Mouse (Mus musculus): Measurements from ENCODE around the gene Agk. TPM values are rescaled to one million over a fixed set of nuclear protein-coding genes. Genes with fewer than 3 reads are reported as not detected.
A peak's percentile ranks its signal among the peaks of the same experiment; 100 is the strongest.

The Agk gene
- 10 to 100 TPM; 10.2 to 10.3 TPM for total RNA-seq (2021)
- long read RNA-seq, experiment 1, transcript Agk-201 (16 exons, 2,531 nt) = major isoform, 20 of 23 reads
- long read RNA-seq, experiment 1, partial matches to known transcripts = 2 of 23 reads
- long read RNA-seq, experiment 1, other reads (novel, unspliced or antisense) = 1 of 23 reads
- long read RNA-seq, experiment 2, transcript Agk-201 (16 exons, 2,531 nt) = major isoform, 19 of 21 reads
- long read RNA-seq, experiment 2, partial matches to known transcripts = 0 of 21 reads
- long read RNA-seq, experiment 2, other reads (novel, unspliced or antisense) = 2 of 21 reads

DNA sequence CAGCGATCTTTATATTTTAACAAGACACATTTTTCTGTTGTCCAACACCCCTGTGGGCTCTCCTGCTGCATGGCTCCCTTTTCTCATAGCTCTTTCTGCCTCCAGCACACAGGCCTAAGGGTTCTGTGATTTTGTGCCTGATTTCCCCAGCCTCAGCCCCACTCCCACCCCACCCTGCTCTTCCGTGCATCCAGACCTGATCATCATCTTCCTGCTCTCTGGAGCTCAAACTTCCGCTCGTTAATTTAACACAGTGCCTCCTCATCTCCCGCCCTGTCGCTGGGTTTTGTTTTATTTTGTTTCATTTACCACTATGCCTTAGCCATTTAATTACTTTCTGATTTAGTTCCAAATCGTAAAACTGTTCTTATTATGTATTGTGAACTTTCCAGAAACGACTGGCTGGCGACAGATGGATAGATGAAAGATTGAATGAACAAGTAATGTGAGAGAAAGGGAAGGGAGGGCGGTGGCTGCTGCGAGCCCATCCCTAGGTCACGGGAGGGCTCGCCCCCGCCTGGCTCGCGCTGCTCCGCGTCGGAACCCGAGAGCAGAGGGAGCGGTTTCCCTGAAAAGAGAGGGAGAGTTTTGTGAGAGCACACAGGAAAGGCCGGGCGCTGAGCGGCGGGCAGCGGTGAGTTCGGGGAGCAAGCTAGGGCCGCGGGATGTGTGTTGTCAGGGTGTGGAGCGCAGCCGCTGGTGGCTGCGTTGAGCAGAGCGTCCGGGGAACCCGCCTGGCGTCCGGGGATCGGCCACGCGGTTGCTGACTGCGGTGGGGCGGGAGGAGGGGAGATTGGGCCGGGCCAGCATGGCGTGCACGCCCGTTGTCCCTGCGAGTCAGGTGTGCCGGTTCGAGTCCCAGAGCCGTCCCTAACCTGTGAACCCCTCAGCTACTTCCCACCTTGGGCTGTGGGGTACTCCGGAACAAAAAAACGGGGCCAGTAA lies at the start of gene Agk:
Gene Agk (plus strand): TSS at position 276 of the 945 bp plus-strand sequence.
- peak; percentile 70 for DNase-seq
- intact Hi-C loops (cut with DNase I; ENCODE audit: low total_unique reads) = loop anchor here (5.0 kb wide), 1 partner anchor 147 kb away; the partner anchor contains the start of gene Ssbp1

DNA sequence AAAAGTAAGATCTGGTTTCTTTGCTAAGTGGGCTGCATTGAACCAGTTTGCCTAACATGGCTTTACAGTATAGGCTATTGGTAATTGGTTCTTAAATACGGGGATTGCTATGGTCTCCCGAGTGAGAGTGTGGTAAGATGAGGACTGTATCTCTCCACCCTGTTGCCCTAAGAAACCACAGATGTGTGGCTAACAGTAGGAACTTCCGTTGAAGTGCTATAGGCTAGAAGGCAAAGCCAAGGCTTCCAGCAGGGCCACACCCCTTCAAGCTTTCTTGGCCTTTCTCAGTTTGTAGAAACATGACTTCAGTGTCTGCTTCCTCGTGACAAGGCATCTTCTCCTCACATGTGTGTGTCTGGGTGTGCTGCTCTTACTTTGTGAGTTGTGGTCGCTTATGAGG lies 24.3 kb upstream of the Agk start:
- no peak for DNase-seq
- intact Hi-C loops (cut with DNase I; ENCODE audit: low total_unique reads) = no loop called here

DNA sequence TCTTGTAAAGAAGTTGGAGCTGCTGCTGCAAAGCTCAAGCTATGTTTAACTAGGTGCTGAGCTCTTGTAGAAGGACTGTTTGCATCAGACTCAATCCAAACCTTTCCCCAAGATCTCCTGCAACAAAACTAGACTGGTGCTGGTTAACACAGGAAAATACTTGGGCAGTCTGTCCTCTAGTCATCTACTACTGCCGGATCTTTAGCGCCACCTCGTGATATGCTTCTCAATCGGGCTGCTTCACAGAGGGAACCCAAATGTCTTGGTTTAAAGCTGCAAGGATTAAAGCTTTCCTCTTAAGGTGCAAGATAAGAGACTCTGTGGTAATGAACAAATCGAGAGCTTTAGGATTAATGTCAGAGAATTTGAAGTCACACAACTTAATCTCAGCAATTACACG lies 21.6 kb upstream of the Agk start:
- intact Hi-C loops (cut with DNase I; ENCODE audit: low total_unique reads) = no loop called here
- DNase-seq = peak; percentile 23

DNA sequence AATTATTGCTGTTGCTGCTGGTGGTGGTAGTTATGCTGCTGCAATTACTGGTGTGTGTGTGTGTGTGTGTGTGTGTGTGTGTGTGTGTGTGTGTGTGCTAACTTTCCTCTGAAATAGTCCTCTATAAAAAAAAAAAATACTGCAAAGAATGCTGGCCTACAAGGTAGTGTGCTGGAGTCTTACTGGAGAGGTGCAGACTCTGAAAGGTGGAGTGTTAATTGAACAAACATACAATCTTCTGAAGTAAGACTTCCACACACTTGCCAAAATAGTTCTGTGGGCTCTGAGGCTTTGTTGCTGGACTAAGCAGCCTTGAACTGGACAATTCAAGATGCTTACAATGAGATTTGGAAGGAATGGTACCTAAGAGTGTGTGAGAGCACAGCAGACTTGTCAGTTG lies 20.0 kb upstream of the Agk start:
- DNase-seq = no peak
- intact Hi-C loops (cut with DNase I; ENCODE audit: low total_unique reads) = no loop called here

DNA sequence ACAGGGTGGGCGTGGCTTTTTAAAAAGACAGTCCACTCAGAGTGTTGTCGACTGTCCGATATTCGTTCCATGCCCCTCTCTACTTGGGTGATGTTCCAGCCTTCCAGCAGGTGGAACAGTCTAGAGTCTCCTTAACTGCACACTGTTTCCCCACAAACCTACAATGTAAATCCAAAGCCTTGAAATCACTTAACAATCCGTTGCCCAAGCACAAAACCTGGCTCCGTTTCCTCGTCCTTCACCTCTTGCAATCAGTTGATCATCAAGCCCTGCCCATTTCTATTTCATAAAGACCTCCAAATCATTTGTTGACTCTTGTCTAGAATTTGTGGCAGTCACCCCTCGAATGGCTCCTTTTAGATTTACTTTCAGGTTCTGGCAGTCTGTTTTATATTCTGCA lies 1.4 kb downstream of the Agk start:
- no peak for DNase-seq
- intact Hi-C loops (cut with DNase I; ENCODE audit: low total_unique reads) = loop anchor here (5.0 kb wide), 1 partner anchor 146 kb away; the partner anchor contains the start of gene Ssbp1

DNA sequence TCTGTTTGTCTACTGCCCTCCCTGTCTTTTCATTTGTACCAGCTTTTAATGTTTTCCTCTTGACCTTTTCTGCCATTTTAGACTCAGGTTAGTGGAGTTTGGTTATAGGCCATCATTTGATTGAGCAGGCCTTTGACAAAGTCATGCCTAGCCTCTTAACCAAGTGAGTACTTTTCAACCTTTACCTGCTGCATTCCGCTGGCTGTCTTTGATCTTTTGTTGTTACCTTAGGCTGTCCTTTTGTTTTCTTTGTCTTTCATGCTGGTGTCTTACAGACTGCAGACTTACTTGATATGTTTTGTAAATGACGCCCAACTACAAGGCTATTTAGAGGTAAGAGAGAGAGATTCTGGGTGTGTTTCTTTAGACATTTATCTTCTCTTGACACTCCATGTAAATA lies 8.5 kb downstream of the Agk start:
- intact Hi-C loops (cut with DNase I; ENCODE audit: low total_unique reads) = no loop called here
- DNase-seq = no peak

DNA sequence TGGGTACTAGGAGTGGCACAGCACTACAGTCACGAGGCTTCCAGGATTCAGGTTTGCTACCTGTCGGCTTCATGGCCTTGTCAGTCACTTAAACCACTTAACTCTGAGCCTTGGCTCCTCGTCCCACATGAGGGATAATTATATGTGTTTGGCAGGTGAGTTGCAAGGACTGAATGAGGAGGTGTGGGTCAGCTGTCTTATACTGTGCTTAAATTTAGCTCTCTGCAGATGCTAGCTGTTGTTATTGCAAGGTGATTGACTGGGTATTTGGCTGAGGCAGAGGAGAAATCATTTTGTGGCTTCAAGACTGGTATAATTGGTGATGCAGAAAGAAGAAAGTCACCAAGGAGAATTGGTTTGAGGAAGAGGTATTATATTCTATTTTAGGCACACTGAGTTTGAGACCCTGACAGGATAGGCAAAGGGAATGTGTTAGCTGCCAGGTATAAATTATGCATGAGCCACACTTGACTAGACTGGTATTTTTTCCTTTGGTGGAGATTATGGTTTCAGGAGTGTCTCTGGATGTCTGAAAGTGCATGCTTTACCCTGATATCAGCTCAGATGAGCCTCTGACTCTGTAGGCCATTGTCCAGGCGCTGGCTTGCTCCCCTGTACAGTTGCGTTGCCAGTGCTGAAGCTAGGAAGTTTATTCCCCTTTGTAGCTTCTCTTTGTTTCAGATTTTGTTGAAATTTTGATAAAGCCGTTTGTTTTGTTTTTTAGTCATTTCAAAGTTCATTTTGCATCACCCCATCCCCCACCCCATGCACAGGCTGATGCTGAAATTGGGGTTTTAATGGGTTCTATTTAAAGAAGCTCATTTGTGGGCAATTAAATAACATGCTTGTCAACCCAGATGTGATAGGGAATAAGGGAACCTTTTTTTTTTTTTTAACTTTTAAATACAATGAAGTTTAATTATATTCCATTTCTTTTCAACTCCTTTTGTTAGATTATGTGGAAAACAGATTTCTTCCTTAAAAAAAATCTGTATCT lies 12.1 kb downstream of the Agk start:
- no peak for DNase-seq
- intact Hi-C loops (cut with DNase I; ENCODE audit: low total_unique reads) = no loop called here

DNA sequence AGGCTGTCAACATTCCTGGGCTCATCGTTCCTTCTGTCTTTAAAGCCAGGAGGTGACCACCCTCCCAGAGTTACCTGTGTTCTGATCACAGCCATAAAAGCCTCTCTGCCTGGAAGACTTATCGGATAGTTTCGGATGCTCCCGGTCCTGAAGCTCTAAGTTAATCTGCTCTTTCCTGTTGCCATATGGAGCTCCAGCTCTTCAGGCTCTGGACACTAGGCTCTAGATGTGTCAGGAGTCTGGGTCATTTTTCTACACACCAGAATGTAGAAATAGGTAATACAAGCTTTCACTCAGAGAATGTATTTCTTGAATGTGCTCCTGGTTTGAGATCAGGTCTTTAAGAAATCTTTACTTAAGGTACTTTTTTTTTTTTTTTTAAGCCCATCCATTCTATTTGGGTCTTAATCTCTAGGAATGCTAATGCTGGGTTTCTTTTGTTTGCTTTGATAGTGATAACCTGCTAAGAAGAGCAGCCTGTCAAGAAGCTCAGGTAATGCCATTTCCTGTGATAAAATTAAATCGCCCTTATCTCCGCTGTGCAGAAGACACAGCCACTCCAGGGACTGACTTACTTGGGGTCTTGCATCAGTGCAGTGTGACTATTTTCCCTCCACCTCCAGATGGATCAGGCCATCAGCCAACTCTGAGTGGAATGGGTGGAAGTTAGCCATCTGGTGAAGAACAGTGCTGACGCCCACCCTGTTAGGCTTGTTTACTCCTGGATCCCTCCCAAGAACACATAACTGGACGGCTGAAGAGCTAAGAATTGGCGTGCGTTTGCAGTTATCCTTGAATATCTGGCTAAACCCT lies 22.2 kb downstream of the Agk start:
- intact Hi-C loops (cut with DNase I; ENCODE audit: low total_unique reads) = no loop called here
- DNase-seq = peak; percentile 54

DNA sequence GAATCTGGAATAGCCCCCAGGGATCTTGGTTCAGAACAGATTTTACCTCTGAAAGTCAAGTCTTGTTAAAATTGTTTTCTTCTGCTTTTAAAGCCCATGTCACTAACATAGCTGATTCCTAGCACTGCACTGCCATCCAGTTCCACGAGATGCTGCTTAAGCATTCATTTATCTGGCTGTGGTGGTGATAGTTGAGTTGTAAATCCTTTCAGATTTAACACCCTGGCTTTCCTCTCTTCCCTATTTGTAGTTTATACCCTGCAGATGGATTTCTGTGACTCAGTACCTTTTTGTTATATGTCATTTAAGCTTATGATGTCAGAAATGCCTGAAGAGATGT lies 22.8 kb downstream of the Agk start:
- intact Hi-C loops (cut with DNase I; ENCODE audit: low total_unique reads) = no loop called here
- no peak for DNase-seq

DNA sequence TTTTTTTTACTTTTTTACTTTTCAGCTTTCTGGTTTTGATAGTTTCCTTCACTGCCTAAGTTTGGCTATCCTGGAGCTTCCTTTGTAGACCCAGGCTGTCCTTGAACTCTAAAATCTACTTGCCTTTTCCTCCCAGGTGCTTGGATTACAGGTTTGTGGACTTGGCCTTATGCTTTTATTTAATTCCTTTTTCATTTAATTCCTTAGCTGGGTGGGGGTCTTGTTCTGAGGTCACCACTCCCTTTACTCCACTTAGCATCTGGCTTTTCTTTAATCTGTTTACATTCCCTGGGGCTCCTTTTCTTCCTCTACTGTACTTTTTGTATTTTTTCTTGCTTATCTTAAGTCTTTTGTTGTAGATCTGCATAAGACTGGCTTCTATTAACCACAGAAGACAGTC lies 25.1 kb downstream of the Agk start:
- no peak for DNase-seq
- intact Hi-C loops (cut with DNase I; ENCODE audit: low total_unique reads) = no loop called here

DNA sequence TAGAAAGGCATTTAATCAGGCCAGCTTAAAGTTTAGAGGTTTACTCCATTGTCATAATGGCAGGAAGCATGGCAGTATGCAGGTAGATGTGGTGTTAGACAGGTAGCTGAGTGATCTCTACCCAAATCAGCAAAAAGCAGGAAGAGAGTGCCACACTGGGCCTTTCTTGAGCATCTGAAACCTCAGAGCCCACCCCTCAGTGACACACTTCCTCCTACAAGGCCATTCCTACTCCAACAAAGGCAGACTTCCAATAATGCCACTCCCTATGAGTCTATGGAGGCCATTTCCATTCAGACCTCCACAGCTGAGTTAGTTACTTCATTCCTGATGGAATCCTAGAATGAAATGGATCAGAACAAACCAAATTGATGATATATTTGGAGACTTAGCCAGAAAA lies 25.9 kb downstream of the Agk start:
- no peak for DNase-seq
- intact Hi-C loops (cut with DNase I; ENCODE audit: low total_unique reads) = no loop called here

DNA sequence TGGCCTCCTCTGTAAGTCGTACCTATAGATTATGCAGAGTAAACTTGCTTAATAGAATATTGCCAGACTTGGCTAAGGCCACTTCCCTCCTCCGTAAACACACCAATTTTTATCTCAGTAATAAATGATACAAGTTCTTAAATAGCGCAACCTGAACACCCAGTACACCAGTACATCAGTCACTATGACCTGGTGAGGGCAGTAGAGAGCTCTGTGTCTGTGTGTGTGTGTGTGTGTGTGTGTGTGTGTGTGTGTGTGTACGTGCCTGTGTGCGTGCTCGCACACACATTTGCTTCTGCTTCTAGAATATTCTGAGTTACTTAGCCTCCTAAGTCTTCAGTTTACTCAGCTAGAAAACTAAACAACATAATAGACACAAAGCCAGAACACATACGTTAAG lies 28.4 kb downstream of the Agk start:
- no peak for DNase-seq
- intact Hi-C loops (cut with DNase I; ENCODE audit: low total_unique reads) = no loop called here

DNA sequence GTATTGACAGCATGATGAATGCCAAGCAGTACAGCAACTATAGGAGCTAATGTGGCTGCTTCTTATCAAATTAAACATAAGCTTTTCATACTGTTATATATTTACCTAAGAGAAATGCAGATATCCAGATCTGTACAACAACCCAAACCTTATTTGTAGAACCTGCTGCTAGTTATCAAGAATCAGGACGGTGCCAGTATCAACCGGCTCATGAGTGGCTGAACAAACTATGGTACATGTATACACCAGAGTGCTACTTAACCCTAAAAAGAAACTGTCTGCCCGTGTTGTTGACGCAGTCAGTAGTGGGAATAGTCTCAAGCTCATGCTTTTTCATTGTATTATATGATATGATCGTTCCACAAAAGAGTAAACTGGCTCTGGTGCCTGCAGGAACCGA lies 46.1 kb downstream of the Agk start:
- no peak for DNase-seq
- intact Hi-C loops (cut with DNase I; ENCODE audit: low total_unique reads) = no loop called here

DNA sequence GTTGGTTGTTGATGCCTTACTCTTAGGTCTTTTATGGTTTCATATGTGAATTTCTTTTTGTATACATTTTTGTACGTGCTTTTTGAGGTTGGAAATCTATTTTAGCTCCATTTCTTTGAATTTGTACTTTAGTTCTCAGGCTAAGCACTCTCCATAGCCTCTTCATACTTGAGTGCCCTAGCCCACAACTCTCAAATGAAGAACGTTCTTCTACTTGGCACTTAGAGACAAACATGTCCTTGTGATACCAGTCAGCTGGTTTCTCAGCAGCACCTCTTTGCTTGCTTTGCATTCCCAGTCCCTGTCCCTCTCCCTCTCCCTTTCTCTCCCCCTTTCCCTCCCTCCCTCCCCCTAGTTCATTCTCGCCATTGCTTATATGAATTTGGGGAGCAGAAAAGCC lies 55.2 kb downstream of the Agk start:
- intact Hi-C loops (cut with DNase I; ENCODE audit: low total_unique reads) = no loop called here
- no peak for DNase-seq

DNA sequence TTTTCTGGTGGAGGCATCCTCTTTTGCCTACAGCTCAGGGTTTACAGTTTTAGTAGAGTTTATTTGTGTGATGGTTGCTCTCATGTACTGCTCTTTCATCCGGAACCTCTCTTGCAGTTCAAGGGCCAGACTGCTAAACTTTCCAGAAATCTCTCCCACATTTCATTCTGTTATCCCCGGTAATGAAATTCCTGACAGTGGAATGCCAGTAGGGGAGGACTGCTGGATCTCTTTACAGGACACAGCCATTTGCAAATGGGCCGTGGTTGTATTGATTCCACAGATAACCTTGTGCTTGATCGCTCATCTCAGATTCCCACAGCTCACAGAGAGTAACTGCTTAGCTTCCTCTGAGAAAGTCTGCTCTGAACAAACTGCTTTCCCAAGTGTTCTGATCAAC lies 56.9 kb downstream of the Agk start:
- intact Hi-C loops (cut with DNase I; ENCODE audit: low total_unique reads) = no loop called here
- DNase-seq = no peak

DNA sequence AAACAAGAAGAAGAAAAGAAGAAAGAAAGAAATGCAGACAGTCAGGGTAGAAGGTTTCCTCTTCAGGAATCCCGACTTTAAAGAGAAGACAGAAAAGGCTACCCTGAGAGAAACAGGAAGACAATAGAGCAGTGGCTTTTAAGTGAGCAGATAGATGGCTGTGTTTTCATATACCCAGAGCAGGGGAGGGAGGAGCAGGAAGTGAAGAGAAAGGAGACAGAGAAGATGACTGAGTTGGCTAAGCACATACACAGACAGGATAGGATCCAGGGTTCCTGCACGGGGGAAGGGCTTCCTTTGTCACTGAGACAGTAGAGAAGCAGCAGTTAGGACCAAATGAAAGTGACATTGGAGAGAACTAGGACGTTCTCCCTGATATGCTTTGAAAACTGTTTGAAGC lies 60.7 kb downstream of the Agk start:
- no peak for DNase-seq
- intact Hi-C loops (cut with DNase I; ENCODE audit: low total_unique reads) = no loop called here

DNA sequence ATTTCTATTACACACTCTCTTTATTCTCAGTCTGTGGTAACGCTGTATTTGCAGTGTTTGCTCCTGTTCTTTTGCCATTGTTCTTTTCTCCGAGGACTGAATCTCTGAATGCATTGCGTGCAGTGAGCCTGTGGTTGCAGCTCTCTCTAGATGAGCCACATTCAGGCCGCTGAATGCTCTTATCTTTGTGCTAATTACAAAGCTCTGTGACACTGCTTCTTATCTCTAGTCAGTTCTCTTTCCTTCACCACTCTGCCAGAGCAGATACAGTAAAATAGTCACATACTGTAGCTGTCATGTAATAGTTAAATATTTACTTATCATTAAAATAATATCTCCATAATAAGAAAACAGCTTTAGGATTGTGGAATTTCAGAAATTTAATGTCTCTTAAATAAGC lies 63.7 kb downstream of the Agk start:
- intact Hi-C loops (cut with DNase I; ENCODE audit: low total_unique reads) = no loop called here
- no peak for DNase-seq

DNA sequence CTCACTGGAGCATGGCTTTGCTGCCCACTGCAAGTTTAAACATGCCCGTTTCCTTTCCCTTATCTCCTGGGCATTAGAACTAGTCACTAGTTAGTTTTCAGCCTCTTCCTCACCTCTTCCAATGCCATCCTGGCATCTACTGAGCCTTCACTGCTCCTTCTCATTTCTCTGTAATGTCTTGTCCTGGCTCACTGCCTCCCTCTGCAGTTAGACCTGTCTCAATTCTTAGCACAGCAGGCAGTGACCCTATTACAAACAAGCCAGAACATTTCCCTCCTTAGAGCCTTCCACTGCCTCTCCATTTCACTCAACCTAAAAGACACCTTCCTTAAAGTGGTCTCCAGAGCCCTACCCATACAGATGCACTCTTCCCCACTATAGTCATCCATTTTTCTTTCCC lies 66.0 kb downstream of the Agk start:
- intact Hi-C loops (cut with DNase I; ENCODE audit: low total_unique reads) = loop anchor here (10.0 kb wide), 1 partner anchor 156 kb away; no protein-coding TSS in a partner anchor
- DNase-seq = no peak

DNA sequence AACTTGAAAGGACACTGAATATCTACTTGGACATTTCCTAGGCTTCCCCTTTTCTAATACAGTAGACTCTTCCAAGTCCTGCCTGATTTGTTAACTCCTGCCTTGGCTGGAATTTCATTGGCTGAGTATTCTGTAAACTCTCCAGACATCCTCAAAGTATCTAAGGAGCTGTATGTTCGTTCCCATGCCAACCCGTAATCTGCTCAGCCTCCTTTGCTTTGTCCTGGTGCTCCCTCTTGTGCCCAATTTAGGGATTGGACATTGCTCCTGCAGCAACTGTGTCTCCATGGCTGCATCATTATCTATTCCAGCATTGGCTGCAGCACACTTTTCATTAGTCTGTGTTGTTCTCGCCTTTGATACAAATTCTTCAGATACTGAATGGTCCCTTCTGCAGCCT lies 68.2 kb downstream of the Agk start:
- DNase-seq = peak; percentile 43
- intact Hi-C loops (cut with DNase I; ENCODE audit: low total_unique reads) = loop anchor here (10.0 kb wide), 1 partner anchor 158 kb away; no protein-coding TSS in a partner anchor

Measured in gastrocnemius, postnatal 14 days (tissue).